Mouse (Mus musculus): ENCODE data around the gene Miip. TPM values are rescaled to one million over a fixed set of nuclear protein-coding genes. Genes with fewer than 3 reads are reported as not detected.
"Not testable (repeated sequence)": the region's sequence is repeated elsewhere in the genome, so short reads cannot be mapped to it uniquely, and the experiment has no call there.

Miip gene
- total RNA-seq, 2 experiments from 2014 or later, result 8.8 to 12.4 TPM

DNA sequence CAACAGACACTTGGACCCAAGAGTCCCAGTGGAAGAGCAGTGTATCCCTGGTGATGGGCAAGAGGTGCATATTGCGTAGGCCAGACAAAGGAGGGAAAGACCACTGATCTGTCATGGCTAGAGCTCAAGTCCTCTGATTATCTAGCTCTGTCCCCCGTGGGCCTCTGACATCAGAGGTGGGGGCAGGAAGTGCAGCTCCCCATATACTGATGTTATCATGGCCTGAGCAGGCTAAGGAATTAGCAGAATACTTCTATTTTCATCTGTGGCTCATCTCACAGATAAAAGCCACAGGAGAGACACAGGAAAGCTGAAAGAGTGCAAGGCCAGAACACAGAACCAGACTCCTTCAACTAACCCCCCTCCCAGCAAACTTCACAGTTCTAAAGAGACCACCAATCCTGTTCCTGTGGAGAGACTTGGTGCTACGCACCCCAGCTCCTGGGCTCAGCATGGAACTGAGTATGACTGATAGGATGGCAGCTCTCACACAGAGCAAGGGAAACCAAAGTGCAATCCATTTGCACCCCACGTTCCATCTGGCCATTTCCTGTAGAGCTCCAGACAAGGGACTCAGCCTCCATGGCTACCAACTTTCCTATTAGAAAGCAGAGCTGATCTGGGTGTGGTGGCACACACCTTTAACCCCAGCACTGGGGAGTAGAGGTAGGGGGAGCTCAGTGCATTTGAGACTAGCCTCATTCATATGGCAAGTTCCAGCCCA is 7.4 kb upstream of the Miip start:
- intact Hi-C loops (cut with DNase I), result no loop called here
- DNase-seq, result no peak

- DNase-seq, result peak in 1 of 2 experiments; percentile 8
- intact Hi-C loops (cut with DNase I), result no loop called here
These were observed 622 bp upstream of the Miip start for GRCm38 (mm10) chr4:147869238-147869637.

- intact Hi-C loops (cut with DNase I), result no loop called here
These were observed 810 bp downstream of the Miip start for GRCm38 (mm10) chr4:147867563-147868449.

GRCm38 (mm10) chr4:147866793-147867192 is 1.8 kb downstream of the Miip start:
- DNase-seq; intact Hi-C loops (cut with DNase I): not testable (repeated sequence)

More at GRCm38 (mm10) chr4:147867563-147868449, 810 bp downstream of the Miip start:
- no peak for DNase-seq

DNA sequence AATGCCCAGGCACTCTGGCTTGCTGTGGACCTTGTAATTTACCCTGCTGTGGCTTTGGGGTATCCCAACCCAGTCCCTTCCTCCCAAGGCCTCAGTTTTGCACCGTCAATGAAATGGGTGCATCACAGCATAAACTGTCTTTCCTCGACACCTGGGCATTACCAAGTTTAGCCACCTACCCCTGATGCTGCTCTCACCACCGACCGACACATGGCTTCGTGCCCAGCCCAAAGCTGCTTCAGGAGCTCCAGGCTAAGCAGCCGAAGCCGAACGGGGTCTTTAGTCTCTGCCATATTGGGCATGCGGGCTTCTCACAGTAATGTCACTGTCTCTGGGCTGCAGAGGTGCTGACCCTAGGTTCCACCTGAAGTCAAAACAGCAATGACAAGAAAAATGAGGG is 2.6 kb downstream of the Miip start:
- no peak for DNase-seq
- intact Hi-C loops (cut with DNase I), result no loop called here

GRCm38 (mm10) chr4:147865651-147866050 is 3.0 kb downstream of the Miip start:
- DNase-seq, result no peak
- intact Hi-C loops (cut with DNase I), result no loop called here

DNA sequence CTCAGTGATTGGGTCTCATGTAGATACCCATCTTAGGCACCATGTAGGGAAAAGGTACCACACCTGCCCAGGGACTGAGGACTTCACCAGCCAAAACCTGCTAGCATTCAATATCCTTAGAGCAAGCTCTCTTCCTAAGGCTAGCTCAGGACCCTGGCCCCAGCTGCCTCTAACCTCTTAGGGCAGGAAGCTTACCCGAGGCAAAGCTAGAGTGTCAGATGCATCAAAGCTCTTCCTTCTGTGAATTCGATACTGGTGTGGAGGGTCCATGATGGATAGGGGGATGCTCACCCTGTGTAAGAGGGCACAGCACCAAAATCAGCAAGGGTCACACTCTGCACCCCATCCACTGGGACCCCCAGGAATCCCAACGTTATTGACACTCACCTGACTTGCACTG is 6.6 kb downstream of the Miip start:
- intact Hi-C loops (cut with DNase I), result no loop called here
- DNase-seq, result no peak

DNA sequence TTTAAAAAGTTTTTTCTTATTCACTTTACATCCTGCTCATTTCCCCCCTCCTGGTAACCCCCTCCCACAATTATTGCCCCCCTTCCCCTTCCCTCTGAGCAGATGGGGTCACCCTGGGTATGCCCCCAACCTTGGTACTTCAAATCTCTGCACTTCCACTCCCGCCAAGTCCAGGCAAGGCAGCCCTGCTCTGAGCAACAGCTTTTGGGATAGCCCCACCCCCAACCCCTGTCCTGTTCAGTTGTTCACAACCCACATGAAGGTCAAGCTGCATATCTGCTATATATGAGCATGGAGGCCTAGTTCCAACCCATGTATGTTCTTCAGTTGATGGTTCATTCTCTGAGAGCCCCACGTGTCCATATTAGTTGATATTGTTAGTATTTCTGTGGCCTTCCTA is 17.8 kb downstream of the Miip start:
- DNase-seq, result no peak
- intact Hi-C loops (cut with DNase I), result no loop called here

DNA sequence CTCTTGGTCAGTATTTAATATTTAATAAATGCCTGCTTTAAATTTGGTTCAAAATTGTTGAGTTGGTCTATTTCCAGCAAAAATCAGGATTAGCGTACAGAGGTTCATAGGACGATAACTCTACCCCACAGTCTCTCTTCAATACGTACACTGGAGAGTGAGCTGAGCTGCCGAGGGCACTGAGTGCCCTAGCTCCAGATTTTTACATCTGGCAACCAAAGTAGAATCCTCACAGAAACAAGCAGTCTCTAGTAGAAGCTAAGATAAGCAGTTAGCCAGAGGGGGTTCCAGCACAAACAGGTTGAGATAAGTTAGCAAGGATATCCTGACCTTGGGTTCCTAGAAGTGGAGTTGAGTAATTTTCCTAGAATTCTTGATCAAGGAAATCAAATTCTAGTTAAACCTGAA is 20.0 kb downstream of the Miip start:
- DNase-seq, result no peak
- intact Hi-C loops (cut with DNase I), result loop anchor here (10.0 kb wide), 1 partner anchor 404 kb away; no protein-coding TSS in a partner anchor

DNA sequence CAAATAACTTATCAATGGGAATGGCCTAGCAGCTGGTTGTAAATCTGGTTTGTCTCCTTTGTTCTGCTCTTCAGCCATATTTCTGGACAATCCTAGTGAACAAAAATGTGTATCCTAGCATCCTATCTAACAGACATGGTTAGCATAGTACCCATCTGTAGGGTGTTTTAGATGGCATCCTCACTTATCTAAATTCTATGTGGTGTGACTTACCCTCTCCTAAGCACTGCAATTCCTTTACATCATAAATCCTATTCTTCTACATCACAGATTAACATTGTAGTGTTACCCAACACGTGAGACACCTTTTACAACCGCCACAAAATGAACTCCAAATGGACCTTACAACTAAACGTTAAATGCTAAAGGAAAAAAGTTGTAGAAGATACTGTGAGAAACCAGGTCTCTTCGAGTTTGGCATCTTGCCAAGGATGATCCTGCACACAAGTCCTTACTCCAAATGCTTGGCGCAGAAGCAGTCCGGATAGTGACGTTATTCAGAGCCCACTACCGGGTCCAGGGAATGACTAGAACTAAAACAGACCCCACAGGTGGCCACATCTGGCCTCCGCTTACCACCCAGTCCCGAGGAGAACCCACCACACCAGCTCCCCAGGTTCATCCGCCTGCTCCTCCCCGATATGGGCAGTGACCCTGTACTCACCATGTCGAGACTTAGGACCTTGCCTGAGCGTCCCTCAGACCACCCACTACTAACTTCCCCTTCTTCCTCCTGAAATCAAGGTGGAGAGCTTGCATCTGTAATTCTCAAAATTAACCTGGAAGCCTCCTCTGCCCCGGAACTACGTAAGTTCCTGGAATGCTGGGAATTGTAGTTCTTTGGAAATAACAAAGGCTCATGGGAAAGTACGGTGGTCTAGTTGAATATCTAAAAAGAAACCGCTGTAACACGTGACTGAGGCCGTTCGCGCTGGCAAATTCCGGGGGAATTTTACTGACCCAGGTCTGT is 20.7 kb downstream of the Miip start, which contains the start of gene Zfp933:
Gene Zfp933, minus strand, starts transcription at position 753 of the 970 bp plus-strand sequence.
- intact Hi-C loops (cut with DNase I), result loop anchor here (10.0 kb wide), 1 partner anchor 403 kb away; no protein-coding TSS in a partner anchor
- peak; percentile 86 to 88 for DNase-seq

DNA sequence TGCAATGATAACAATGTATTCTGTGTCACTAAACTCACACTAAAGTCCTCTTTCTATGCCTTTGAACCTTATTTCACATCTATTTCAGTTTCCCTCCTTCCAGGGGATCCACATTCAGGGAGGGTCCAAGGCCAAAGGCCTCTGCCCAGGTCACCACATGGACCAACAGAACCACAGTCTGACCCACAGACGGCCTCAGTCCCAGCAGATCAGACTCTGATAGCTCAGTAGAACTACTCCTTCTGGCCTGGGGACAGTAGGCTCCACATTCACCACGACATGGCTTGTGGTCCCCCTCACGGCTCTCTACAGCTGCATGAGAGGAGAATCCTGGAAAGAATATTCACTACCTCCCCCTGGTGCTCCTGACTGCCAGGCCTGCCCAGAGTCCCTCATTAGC is 25.7 kb downstream of the Miip start:
- DNase-seq, result no peak
- intact Hi-C loops (cut with DNase I), result loop anchor here (10.0 kb wide), 1 partner anchor 398 kb away; no protein-coding TSS in a partner anchor

DNA sequence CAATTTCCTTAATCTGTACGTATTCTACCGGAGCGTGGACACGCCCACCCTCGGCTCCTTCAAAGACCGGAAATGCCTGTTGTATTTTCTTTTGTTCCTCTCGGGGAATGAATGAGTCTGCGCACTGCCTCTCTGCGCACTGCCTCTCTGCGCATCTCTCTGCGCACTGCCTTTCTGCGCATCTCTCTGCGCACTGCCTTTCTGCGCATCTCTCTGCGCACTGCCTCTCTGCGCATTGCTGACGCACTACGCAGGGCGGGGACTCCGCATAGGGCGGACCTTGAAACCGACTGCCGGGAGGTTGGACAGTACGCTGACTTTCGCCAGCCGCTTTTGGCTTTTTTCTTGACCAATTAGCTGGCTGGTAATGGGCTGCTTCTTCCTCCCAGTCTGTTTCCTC is 29.3 kb downstream of the Miip start:
- peak; percentile 22 to 39 for DNase-seq
- intact Hi-C loops (cut with DNase I), result not testable (repeated sequence)

DNA sequence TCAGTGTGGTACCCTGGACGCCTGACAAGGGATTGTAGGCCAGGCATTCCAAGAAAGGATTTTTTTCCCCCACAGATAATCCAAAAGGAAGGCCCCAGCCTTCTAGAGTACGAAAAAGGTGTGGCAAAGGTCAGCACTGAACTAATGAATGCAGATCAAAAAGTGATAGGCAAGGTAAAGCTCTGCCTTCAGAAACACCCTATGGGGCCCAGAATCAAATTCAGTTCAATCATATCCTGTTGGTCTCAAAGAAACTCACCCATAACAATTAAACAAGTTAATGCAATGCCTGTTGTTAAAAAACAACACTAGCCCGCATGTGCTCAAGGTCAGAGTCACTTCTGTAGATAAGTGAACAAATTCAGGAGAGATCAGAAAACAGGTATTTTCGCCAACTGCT is 44.2 kb downstream of the Miip start:
- no peak for DNase-seq
- intact Hi-C loops (cut with DNase I), result no loop called here

- intact Hi-C loops (cut with DNase I); DNase-seq: not testable (repeated sequence)
These were observed 47.2 kb downstream of the Miip start for GRCm38 (mm10) chr4:147821414-147821813.

- intact Hi-C loops (cut with DNase I); DNase-seq: not testable (repeated sequence)
These were observed 49.0 kb downstream of the Miip start for GRCm38 (mm10) chr4:147819659-147820058.

DNA sequence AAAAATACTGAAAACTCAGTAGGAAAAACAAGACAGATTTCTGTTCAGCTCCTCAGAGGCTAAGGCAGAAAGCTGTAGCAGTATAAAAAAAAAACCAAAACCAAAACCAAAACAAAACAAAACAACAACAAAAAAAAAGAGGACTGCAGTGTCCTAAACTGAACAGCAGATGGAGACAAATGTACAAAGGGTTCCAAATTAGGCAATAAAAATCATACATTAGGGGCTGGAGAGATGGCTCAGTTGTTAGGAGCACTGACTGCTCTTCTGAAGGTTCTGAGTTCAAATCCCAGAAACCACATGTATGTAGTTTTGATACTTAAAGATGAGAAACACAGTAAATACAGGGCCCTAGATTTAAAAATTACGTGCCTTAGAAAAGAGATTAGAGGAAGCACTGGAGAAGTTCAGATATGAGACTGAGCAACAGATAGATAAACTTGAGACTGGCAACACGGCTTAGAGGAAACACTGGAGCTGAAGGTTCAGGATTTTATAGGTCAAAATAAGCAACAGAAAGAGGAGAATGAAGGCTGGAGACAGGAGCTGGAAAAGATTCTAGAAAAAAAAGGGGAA is 53.9 kb downstream of the Miip start:
- intact Hi-C loops (cut with DNase I), result no loop called here
- DNase-seq, result peak in 1 of 2 experiments; percentile 21

GRCm38 (mm10) chr4:147813249-147813765 is 55.3 kb downstream of the Miip start:
- intact Hi-C loops (cut with DNase I), result no loop called here
- DNase-seq, result no peak

Data from heart, postnatal 10 days (tissue).